Mouse (Mus musculus) cerebellum, adult 9-11 months (tissue): ENCODE data around the gene Olfr697.
"Not testable (repeated sequence)": the region's sequence is repeated elsewhere in the genome, so short reads cannot be mapped to it uniquely, and the experiment has no call there.

Experiments used
- DNase-seq: peaks from one replicate; pipeline ENCODE4 v3.0.0; 2022

Gene Olfr697

GRCm38 (mm10) chr7:106742343-106742742 lies at the start of gene Olfr697:
TSS of gene Olfr697 (minus strand) at chr7:106742443.
- no peak for DNase-seq

GRCm38 (mm10) chr7:106788330-106788729 lies 46.1 kb upstream of the Olfr697 start:
- no peak for DNase-seq

GRCm38 (mm10) chr7:106761008-106761407 lies 18.8 kb upstream of the Olfr697 start:
- not testable (repeated sequence) for DNase-seq

DNA sequence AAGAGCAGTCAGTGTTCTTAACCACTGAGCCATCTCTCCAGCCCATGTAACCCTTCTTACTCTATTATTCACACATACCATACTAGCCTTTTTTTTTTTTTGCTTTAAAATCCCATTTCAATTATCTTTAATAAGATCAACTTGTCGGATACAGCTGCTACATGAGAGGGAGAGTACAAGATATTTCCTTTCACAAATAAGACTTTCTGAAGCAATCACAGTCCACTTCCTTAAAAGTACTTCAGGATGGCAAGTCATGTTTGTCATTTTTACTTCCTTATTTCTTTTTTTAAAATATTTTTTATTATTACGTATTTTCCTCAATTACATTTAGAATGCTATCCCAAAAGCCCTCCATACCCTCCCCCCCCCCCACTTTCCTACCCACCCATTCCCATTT lies 16.6 kb upstream of the Olfr697 start:
- no peak for DNase-seq

DNA sequence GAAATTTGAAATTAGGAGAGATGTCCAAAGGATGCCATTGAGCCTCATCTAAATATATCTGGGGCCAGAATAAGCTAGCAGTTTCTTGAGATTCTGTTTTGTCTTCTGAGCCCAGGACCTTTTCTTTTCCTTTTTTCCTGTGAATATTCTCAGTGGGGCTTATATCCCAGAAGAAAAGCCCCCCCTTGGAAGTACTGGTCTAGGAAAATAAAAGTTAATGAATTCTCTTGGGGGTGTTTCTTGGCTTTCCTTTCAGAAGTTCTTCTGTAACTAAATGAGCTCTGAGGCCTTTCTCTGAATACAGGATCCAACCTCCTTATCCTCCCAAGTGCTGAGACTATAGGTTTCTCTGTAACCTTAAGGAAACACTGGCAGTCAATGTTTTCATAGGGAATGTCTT lies 13.1 kb upstream of the Olfr697 start, which contains the start of gene Olfr698:
Gene Olfr698, minus strand, starts transcription at position 101 of the 400 bp plus-strand sequence.
- DNase-seq = no peak

- no peak for DNase-seq
Observed at GRCm38 (mm10) chr7:106745811-106746210, 3.6 kb upstream of the Olfr697 start.

GRCm38 (mm10) chr7:106737028-106737427 lies 5.2 kb downstream of the Olfr697 start:
- no peak for DNase-seq

DNA sequence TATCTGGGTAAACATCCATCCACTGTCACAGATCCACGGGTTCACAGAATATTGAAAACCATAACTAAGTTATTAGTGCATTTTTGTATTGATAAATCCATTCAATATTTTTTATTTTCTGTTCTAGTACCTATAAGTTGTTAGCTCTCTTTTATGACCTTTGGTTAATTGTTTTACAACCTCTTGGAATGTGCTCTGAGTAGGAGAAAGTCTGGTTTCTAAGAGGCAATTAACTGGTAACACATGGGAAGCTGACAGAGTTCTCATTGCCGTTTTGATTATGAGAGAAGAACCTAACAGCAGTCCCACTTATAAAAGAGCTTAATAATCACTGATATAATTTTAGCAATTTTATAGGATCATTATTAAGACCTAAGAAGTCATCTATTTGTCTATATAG lies 8.5 kb downstream of the Olfr697 start:
- no peak for DNase-seq

DNA sequence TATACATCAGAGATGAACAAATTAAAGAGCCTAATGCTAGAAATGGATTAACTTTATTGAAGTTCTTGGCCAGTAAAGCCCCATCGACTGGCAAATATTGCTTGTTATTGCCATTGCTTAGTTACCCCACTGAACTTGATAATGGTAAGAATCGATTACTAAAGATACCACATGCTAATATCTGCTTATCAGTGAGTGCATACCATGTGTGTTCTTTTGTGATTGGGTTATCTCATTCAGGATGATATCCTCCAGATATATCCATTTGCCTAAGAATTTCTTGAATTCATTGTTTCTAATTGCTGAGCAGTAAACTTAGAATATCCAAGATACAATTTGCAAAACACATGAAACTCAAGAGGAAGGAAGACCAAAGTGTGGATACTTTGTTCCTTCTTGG lies 16.6 kb downstream of the Olfr697 start:
- DNase-seq = not testable (repeated sequence)

- DNase-seq = no peak
Observed at GRCm38 (mm10) chr7:106716296-106716695, 25.9 kb downstream of the Olfr697 start, which contains the start of gene Olfr695. TSS of gene Olfr695 (minus strand) at chr7:106716396.

DNA sequence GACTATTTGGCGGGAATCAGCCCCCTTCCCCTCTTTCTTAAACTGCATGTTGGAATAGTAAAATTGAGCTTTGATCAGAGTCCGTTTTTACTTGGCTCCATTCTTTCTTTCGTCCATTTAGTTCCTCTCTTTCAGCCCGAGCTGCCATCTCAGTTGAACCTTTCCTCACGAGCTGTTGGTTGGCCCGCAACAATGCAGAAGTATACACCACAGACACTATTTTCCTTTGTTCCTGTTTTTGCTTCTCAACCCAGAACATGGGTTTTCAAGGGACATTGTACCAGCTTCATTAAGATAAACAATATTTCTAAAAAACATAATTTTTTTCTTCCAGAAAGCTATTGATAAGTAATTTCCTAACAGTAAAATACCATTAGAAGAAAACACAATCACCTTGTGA lies 30.8 kb downstream of the Olfr697 start:
- no peak for DNase-seq

- not testable (repeated sequence) for DNase-seq
Observed at GRCm38 (mm10) chr7:106707705-106708104, 34.5 kb downstream of the Olfr697 start.

DNA sequence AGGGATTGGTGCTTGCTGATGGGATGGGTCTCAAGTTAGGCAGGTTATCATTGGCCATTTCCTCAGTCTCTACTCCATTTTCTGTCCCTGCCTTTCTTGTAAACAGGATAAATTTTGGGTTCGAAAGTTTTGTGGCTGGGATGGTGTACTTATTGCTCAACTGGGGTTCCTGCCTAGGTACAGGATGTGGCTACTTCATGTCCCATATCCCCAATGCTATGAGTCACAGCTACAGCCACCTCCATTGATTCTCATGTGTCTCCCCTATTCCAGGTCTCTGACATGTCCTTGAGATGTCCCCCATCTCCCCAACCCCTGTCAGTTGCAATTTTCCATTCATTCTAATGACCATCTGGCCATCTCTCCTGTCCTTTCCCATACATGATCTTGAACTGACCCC lies 45.4 kb downstream of the Olfr697 start:
- DNase-seq = no peak

GRCm38 (mm10) chr7:106692976-106693375 lies 49.3 kb downstream of the Olfr697 start:
- no peak for DNase-seq

- no peak for DNase-seq
Observed at GRCm38 (mm10) chr7:106691714-106692113, 50.5 kb downstream of the Olfr697 start, which contains the start of gene Olfr694. TSS of gene Olfr694 (minus strand) at chr7:106691814.
